Comparison of ENCODE assay signal across 22 mouse cellular contexts in the genomic region with DNA sequence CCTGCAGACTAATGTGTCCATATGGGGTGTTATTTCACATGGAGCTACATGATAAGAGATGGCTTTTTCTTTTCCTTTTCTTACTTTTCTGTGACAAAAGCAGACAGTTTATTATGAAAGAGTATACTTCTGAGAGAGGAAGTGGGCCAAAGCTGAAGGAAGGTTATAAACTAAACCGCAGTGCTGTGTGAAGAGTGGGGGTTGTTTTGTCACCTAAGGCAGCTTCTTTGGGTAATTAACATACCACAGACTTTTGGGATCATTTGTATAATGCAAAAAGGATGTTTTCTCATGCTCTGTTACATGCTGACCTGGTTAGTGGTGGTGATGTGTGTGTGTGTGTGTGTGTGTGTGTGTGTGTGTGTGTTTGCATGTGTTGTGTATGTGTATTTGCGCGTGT. TPM values are rescaled to one million over a fixed set of nuclear protein-coding genes. Genes with fewer than 3 reads are reported as not detected.
DNase-seq lines count a peak whose midpoint lies in the region; ATAC-seq and TF ChIP-seq lines count a peak whose summit lies in the region.
"Had no signal": no experiment of that assay in that cellular context is flagged by ENCODE, and none has a peak within 500 bp of the region (broad histone marks: within the 10 kb centered on the region; RNA-seq: fewer than 3 reads in every experiment).

No protein-coding gene starts in this region.

- no peaks in the 10 kb centered on the region for H3K36me3 ChIP-seq in spleen, adult 2 months (ENCODE audit: control insufficient read depth, insufficient read depth, low read length)
- no peaks in the 10 kb centered on the region for H3K36me3 ChIP-seq in liver, embryonic 12.5 days
- H3K36me3 ChIP-seq: hindbrain, embryonic 15.5 days; kidney, embryonic 15.5 days; limb, embryonic 13.5 days had no signal

- no peak overlapping the region for H3K9ac ChIP-seq in liver, embryonic 12.5 days
- H3K9ac ChIP-seq: hindbrain, embryonic 15.5 days; kidney, embryonic 15.5 days; limb, embryonic 13.5 days; liver, embryonic 14.5 days had no signal

- H3K27me3 ChIP-seq in spleen, adult 2 months (ENCODE audit: control insufficient read depth, insufficient read depth, low read length) = no peaks in the 10 kb centered on the region
- no peaks in the 10 kb centered on the region for H3K27me3 ChIP-seq in liver, embryonic 12.5 days (replicated peaks)
- H3K27me3 ChIP-seq: hindbrain, embryonic 15.5 days; kidney, embryonic 15.5 days; limb, embryonic 13.5 days had no signal

- no peak for TF ChIP-seq CTCF in spleen, adult 2 months (IDR thresholded peaks at IDR 0.05; ENCODE audit: extremely low read depth, insufficient read depth, insufficient read length, insufficient replicate concordance)

- H3K27ac ChIP-seq in spleen, adult 2 months (ENCODE audit: insufficient read depth, low read length) = peak overlapping the region; percentile 30
- no peak overlapping the region for H3K27ac ChIP-seq in liver, embryonic 12.5 days
- H3K27ac ChIP-seq: hindbrain, embryonic 15.5 days; kidney, embryonic 15.5 days; limb, embryonic 13.5 days; liver, embryonic 14.5 days had no signal

- no peak for TF ChIP-seq POLR2A in spleen, adult 2 months (IDR thresholded peaks at IDR 0.05; ENCODE audit: low read depth, low read length)

- WGBS in spleen, adult 2 months = 60% methylated on average over 3 of the region's 3 CpGs
- 65% methylated on average over 3 of the region's 3 CpGs for WGBS in liver, embryonic 12.5 days (ENCODE audit: insufficient replicate concordance)

- no peak overlapping the region for H3K4me3 ChIP-seq in spleen, adult 2 months (ENCODE audit: extremely low read depth, insufficient read depth, insufficient read length)
- no peak overlapping the region for H3K4me3 ChIP-seq in liver, embryonic 12.5 days
- H3K4me3 ChIP-seq: hindbrain, embryonic 15.5 days; kidney, embryonic 15.5 days; limb, embryonic 13.5 days had no signal

- peak; percentile 93 for ATAC-seq in common myeloid progenitor, adult 5-6 weeks (replicated peaks; ENCODE audit: low read depth, poor library complexity, severe bottlenecking)
- ATAC-seq in megakaryocyte progenitor cell, adult 5-6 weeks (replicated peaks; ENCODE audit: poor library complexity) = peak; percentile 98
- ATAC-seq in liver, embryonic 12.5 days = no peak
- ATAC-seq: forebrain, embryonic 16.5 days; intestine, postnatal 0 days; lung, postnatal 0 days; midbrain, embryonic 16.5 days had no signal

- H3K4me2 ChIP-seq in liver, embryonic 12.5 days = no peak overlapping the region
- H3K4me2 ChIP-seq: hindbrain, embryonic 15.5 days; kidney, embryonic 15.5 days; limb, embryonic 13.5 days had no signal

- no peaks in the 10 kb centered on the region for H3K9me3 ChIP-seq in liver, embryonic 12.5 days (replicated peaks)
- H3K9me3 ChIP-seq: hindbrain, embryonic 15.5 days; kidney, embryonic 15.5 days; limb, embryonic 13.5 days had no signal

- DNase-seq in spleen, adult 2 months (ENCODE audit: low read depth in 1 of 2, low spot score in 2 of 2) = peak in 1 of 2 experiments; percentile 39
- DNase-seq in spleen, postnatal 4 days (ENCODE audit: low spot score in 2 of 2) = no peak
- DNase-seq in thymus, postnatal 25 days = peak; percentile 46
- DNase-seq in gastrocnemius, postnatal 10 days = no peak
- DNase-seq in kidney, postnatal 14 days = no peak
- DNase-seq: adrenal gland, postnatal 10 days; cerebellum, postnatal 10 days; embryo, embryonic 11 days; heart, adult 11 months; heart, postnatal 36 days; retina, postnatal 1 day had no signal

- H3K4me1 ChIP-seq in spleen, adult 2 months (ENCODE audit: control insufficient read depth, insufficient read depth, insufficient read length) = peaks cover 5% of the 10 kb centered on the region; the same call in 1 of the 2 replicates
- H3K4me1 ChIP-seq in liver, embryonic 12.5 days = no peaks in the 10 kb centered on the region
- H3K4me1 ChIP-seq: hindbrain, embryonic 15.5 days; kidney, embryonic 15.5 days had no signal

RNA-seq across cellular contexts. Expression of a gene that starts 24.5 kb away (rescaled TPM):
- polyA plus RNA-seq in spleen, adult 2 months (2012; rRNA removed) = 7.8 TPM in 2 replicates
- 2.2 and 3.3 TPM in 2 replicates for total RNA-seq in common myeloid progenitor, adult 5-6 weeks (2017)
- total RNA-seq in megakaryocyte progenitor cell, adult 5-6 weeks (2015) = 2.7 and 2.8 TPM in 2 replicates
- 1.6 and 2.2 TPM in 2 replicates for total RNA-seq in megakaryocyte progenitor cell, adult 5-6 weeks (2017)
- 1 to 10 TPM; 1.2 to 1.9 TPM for total RNA-seq in gastrocnemius, postnatal 10 days (2021)
- 0.32 and 0.42 TPM in 2 replicates for polyA plus RNA-seq in liver, embryonic 12.5 days (2016; fragmentation: Nextera tagmentation; extraction: Ambion mirVana)
